ENCODE assay signal across 8 mouse cellular contexts in the genomic region with DNA sequence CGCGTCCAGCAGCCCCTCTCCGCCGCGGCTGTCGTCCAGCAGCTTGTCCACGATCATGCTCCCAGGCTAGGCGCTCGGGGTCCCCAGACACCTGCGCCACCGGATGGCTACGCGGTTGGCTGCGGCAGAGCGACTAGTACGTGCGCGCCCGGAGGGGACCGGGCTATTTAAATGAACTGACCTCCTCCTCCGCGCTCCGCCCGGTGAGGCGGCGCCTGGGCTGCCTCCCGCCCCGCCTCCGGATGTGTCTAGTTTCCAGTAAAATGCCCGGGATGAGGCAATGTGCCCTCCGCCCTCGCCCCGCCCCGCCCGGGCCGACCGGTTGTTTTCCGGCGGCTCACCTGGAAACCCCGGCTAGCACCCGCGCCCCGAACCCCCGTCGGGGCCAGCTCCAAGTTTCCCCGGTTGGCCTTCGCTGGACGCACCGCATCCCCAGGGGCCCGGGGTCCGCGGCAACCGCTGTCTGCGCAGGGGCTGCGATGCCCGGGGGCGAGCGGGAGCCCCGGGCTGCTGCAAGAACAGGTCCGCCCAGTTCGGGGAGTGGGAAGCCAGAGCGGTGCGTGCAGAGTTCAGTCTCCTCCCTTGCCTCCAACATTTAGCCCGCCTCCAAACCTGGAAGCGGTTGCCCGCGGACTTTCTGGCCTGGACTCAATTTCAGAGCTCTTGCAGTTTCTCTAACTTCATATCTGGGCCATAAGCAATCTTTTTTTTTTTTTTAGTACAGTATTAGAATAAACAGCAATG. TPM values are rescaled to one million over a fixed set of nuclear protein-coding genes. Genes with fewer than 3 reads are reported as not detected.
DNase-seq lines count a peak whose midpoint lies in the region; ATAC-seq and TF ChIP-seq lines count a peak whose summit lies in the region.

No protein-coding gene starts in this region.

- peaks cover 13% of the 10 kb centered on the region for H3K36me3 ChIP-seq in embryonic facial prominence, embryonic 15.5 days
- peaks cover 15% of the 10 kb centered on the region for H3K36me3 ChIP-seq in kidney, embryonic 14.5 days (ENCODE audit: control insufficient read depth, insufficient read depth, low read length)

- peak overlapping the region; percentile 79 for H3K27ac ChIP-seq in bone marrow macrophage, adult 2 months (ENCODE audit: insufficient read depth, low read depth, low read length)
- H3K27ac ChIP-seq in embryonic facial prominence, embryonic 15.5 days (replicated peaks), result peak overlapping the region; percentile 94
- peak overlapping the region; percentile 90 for H3K27ac ChIP-seq in kidney, embryonic 14.5 days (ENCODE audit: low read depth, low read length)

- ATAC-seq in embryonic facial prominence, embryonic 15.5 days (ENCODE audit: insufficient number of reproducible peaks, low FRiP score, low TSS enrichment, low read depth), result peak; percentile 96
- peak; percentile 96 for ATAC-seq in kidney, embryonic 14.5 days (ENCODE audit: low FRiP score, low TSS enrichment)

- H3K4me1 ChIP-seq in bone marrow macrophage, adult 2 months (ENCODE audit: control insufficient read depth, insufficient read depth, low read length), result peaks cover 13% of the 10 kb centered on the region
- H3K4me1 ChIP-seq in embryonic facial prominence, embryonic 15.5 days, result peaks cover 21% of the 10 kb centered on the region
- peaks cover 11% of the 10 kb centered on the region; the same call in 1 of the 2 replicates for H3K4me1 ChIP-seq in kidney, embryonic 14.5 days (ENCODE audit: control insufficient read depth, insufficient read depth, low read length)

- peak; percentile 82 for DNase-seq in B cell, adult 2 months
- peak; percentile 96 for DNase-seq in heart, adult 9 months (ENCODE audit: low spot score in 2 of 2)
- peak; percentile 92 for DNase-seq in liver
- peak; percentile 80 to 92 for DNase-seq in monocyte, adult 2 months (ENCODE audit: low read depth in 1 of 2, low spot score in 2 of 2)
- peak; percentile 74 for DNase-seq in spleen, postnatal 14 days (ENCODE audit: low spot score in 2 of 2)

- TF ChIP-seq CTCF in bone marrow macrophage, adult 2 months (IDR thresholded peaks at IDR 0.05; ENCODE audit: low read depth, low read length), result no peak

- no peak for TF ChIP-seq POLR2A in bone marrow macrophage, adult 2 months (IDR thresholded peaks at IDR 0.05; ENCODE audit: borderline replicate concordance, low read depth, low read length)

- WGBS in embryonic facial prominence, embryonic 15.5 days, result under 1% methylated on average over 67 of the region's 67 CpGs
- WGBS in kidney, embryonic 14.5 days, result under 1% methylated on average over 55 of the region's 67 CpGs

- H3K27me3 ChIP-seq in embryonic facial prominence, embryonic 15.5 days, result no peaks in the 10 kb centered on the region
- H3K27me3 ChIP-seq in kidney, embryonic 14.5 days (ENCODE audit: control insufficient read depth, insufficient read depth, low read length), result no peaks in the 10 kb centered on the region

- peak overlapping the region; percentile 92 for H3K4me3 ChIP-seq in bone marrow macrophage, adult 2 months (ENCODE audit: insufficient read depth, low read length)
- H3K4me3 ChIP-seq in embryonic facial prominence, embryonic 15.5 days (replicated peaks), result peak overlapping the region; percentile 84
- H3K4me3 ChIP-seq in kidney, embryonic 14.5 days (ENCODE audit: low read length), result peak overlapping the region; percentile 87

- H3K9ac ChIP-seq in embryonic facial prominence, embryonic 15.5 days, result peak overlapping the region; percentile 83
- H3K9ac ChIP-seq in kidney, embryonic 14.5 days (ENCODE audit: low read depth, low read length), result peak overlapping the region; percentile 84

- peak overlapping the region; percentile 73 for H3K4me2 ChIP-seq in embryonic facial prominence, embryonic 15.5 days (replicated peaks)
- peak overlapping the region; percentile 83 for H3K4me2 ChIP-seq in kidney, embryonic 14.5 days (replicated peaks; ENCODE audit: low read depth, low read length)

- no peaks in the 10 kb centered on the region for H3K9me3 ChIP-seq in embryonic facial prominence, embryonic 15.5 days (replicated peaks)
- H3K9me3 ChIP-seq in kidney, embryonic 14.5 days (ENCODE audit: control insufficient read depth, low read length), result no peaks in the 10 kb centered on the region

RNA-seq across cellular contexts. Expression of gene Nfkbiz, which starts 16.5 kb away (rescaled TPM):
- 60.3 and 61.0 TPM in 2 replicates for polyA plus RNA-seq in bone marrow macrophage, adult 2 months (2012; ENCODE audit: insufficient read depth, insufficient read length, missing spikeins)
- polyA plus RNA-seq in embryonic facial prominence, embryonic 15.5 days (2015; fragmentation: Nextera tagmentation; extraction: Ambion mirVana), result 5.8 and 6.4 TPM in 2 replicates
- 3.9 and 4.4 TPM in 2 replicates for polyA plus RNA-seq in kidney, embryonic 14.5 days (2014; fragmentation: Nextera tagmentation; extraction: Ambion mirVana)

Comparison
In these comparisons a context has a peak if more than half of its experiments do, and no peak if none do; other contexts are left out.
1. Peak in every context shown above with its lines: DNase-seq, ATAC-seq, H3K4me3 ChIP-seq and H3K27ac ChIP-seq.